Comparison of ENCODE assay signal across 10 mouse cellular contexts in genomic region chr10:3325447-3325846, GRCm38 (mm10). TPM values are rescaled to one million over a fixed set of nuclear protein-coding genes. Genes with fewer than 3 reads are reported as not detected.
DNase-seq lines count a peak whose midpoint lies in the region; ATAC-seq and TF ChIP-seq lines count a peak whose summit lies in the region.
"Had no signal": no experiment of that assay in that cellular context is flagged by ENCODE, and none has a peak within 500 bp of the region (broad histone marks: within the 10 kb centered on the region; RNA-seq: fewer than 3 reads in every experiment).

No protein-coding gene starts in this region.

- WGBS in forebrain, postnatal 0 days = 84% methylated on average over 1 of the region's 1 CpGs
- 83% methylated on average over 1 of the region's 1 CpGs for WGBS in forebrain, embryonic 15.5 days
- 50% methylated on average over 1 of the region's 1 CpGs for WGBS in stomach, postnatal 0 days

- H3K9ac ChIP-seq in forebrain, postnatal 0 days = no peak overlapping the region
- H3K9ac ChIP-seq in forebrain, embryonic 15.5 days (replicated peaks) = no peak overlapping the region
- H3K9ac ChIP-seq in stomach, postnatal 0 days (ENCODE audit: low read length) = no peak overlapping the region
- H3K9ac ChIP-seq: heart, embryonic 13.5 days; liver, embryonic 15.5 days had no signal

- no peaks in the 10 kb centered on the region for H3K27me3 ChIP-seq in forebrain, postnatal 0 days (ENCODE audit: insufficient read depth, low read length)
- no peaks in the 10 kb centered on the region for H3K27me3 ChIP-seq in forebrain, embryonic 15.5 days
- no peaks in the 10 kb centered on the region for H3K27me3 ChIP-seq in stomach, postnatal 0 days (ENCODE audit: control insufficient read depth, insufficient read depth, low read length)
- H3K27me3 ChIP-seq: heart, embryonic 13.5 days; liver, embryonic 15.5 days had no signal

- no peak for TF ChIP-seq CTCF in forebrain, postnatal 0 days (IDR thresholded peaks at IDR 0.05; ENCODE audit: low read depth)
- peak; percentile 74 for TF ChIP-seq CTCF in stomach, postnatal 0 days (IDR thresholded peaks at IDR 0.05; ENCODE audit: low read depth)

- no peak for ATAC-seq in forebrain, postnatal 0 days
- no peak for ATAC-seq in forebrain, embryonic 15.5 days (replicated peaks)
- no peak for ATAC-seq in stomach, postnatal 0 days (ENCODE audit: low FRiP score, low TSS enrichment)
- no peak for ATAC-seq in erythroblast, adult 5-6 weeks (replicated peaks; ENCODE audit: low FRiP score, poor library complexity, severe bottlenecking)

- H3K36me3 ChIP-seq in forebrain, postnatal 0 days (ENCODE audit: insufficient read depth) = no peaks in the 10 kb centered on the region
- H3K36me3 ChIP-seq in forebrain, embryonic 15.5 days = no peaks in the 10 kb centered on the region
- H3K36me3 ChIP-seq in stomach, postnatal 0 days (ENCODE audit: control insufficient read depth, insufficient read depth, low read length) = no peaks in the 10 kb centered on the region
- H3K36me3 ChIP-seq: heart, embryonic 13.5 days; liver, embryonic 15.5 days had no signal

- no peaks in the 10 kb centered on the region for H3K9me3 ChIP-seq in forebrain, postnatal 0 days (ENCODE audit: low read length)
- no peaks in the 10 kb centered on the region for H3K9me3 ChIP-seq in forebrain, embryonic 15.5 days
- no peaks in the 10 kb centered on the region for H3K9me3 ChIP-seq in stomach, postnatal 0 days (ENCODE audit: control insufficient read depth, low read length)
- H3K9me3 ChIP-seq: liver, embryonic 15.5 days had no signal

- H3K4me1 ChIP-seq in forebrain, postnatal 0 days (ENCODE audit: insufficient read depth) = no peaks in the 10 kb centered on the region
- H3K4me1 ChIP-seq in forebrain, embryonic 15.5 days = no peaks in the 10 kb centered on the region
- H3K4me1 ChIP-seq in stomach, postnatal 0 days (replicated peaks; ENCODE audit: control insufficient read depth, insufficient read depth) = no peaks in the 10 kb centered on the region
- H3K4me1 ChIP-seq: heart, embryonic 13.5 days; liver, embryonic 15.5 days had no signal

- no peak overlapping the region for H3K27ac ChIP-seq in forebrain, postnatal 0 days (ENCODE audit: low read depth, low read length)
- no peak overlapping the region for H3K27ac ChIP-seq in forebrain, embryonic 15.5 days (replicated peaks)
- no peak overlapping the region for H3K27ac ChIP-seq in stomach, postnatal 0 days (replicated peaks)
- H3K27ac ChIP-seq: heart, embryonic 13.5 days; liver, embryonic 15.5 days had no signal

- DNase-seq in forebrain, postnatal 0 days = peak; percentile 11
- DNase-seq in ovary, postnatal 36 days (ENCODE audit: low spot score) = peak; percentile 8
- no peak for DNase-seq in ovary, adult 18-20 months (ENCODE audit: low spot score)
- DNase-seq in kidney, adult 8-10 months = peak; percentile 9 to 41
- DNase-seq in stomach, postnatal 0 days (ENCODE audit: low spot score) = peak; percentile 28
- DNase-seq in right cerebral cortex, adult 2 months (ENCODE audit: low spot score in 2 of 2) = no peak

- no peak overlapping the region for H3K4me3 ChIP-seq in forebrain, postnatal 0 days (ENCODE audit: low read depth, low read length)
- no peak overlapping the region for H3K4me3 ChIP-seq in forebrain, embryonic 15.5 days
- no peak overlapping the region for H3K4me3 ChIP-seq in stomach, postnatal 0 days (ENCODE audit: low read depth, low read length)
- H3K4me3 ChIP-seq: heart, embryonic 13.5 days; liver, embryonic 15.5 days had no signal

- H3K4me2 ChIP-seq in forebrain, postnatal 0 days (ENCODE audit: low read depth) = no peak overlapping the region
- no peak overlapping the region for H3K4me2 ChIP-seq in forebrain, embryonic 15.5 days (replicated peaks)
- H3K4me2 ChIP-seq in stomach, postnatal 0 days (replicated peaks; ENCODE audit: low read depth) = no peak overlapping the region
- H3K4me2 ChIP-seq: heart, embryonic 13.5 days; liver, embryonic 15.5 days had no signal

- no peak for TF ChIP-seq EP300 in stomach, postnatal 0 days (optimal IDR thresholded peaks at IDR 0.05)

RNA-seq across cellular contexts. Expression of gene Ppp1r14c, which starts 40.4 kb away (rescaled TPM):
- 81.4 and 85.8 TPM in 2 replicates for total RNA-seq in forebrain, postnatal 0 days (2014; rRNA removed)
- 96.8 and 101 TPM in 2 replicates for polyA plus RNA-seq in forebrain, postnatal 0 days (2015; fragmentation: Nextera tagmentation; extraction: Ambion mirVana)
- polyA plus RNA-seq in forebrain, embryonic 15.5 days (2015; fragmentation: Nextera tagmentation; extraction: Ambion mirVana) = 63.0 and 64.4 TPM in 2 replicates
- polyA plus RNA-seq in stomach, postnatal 0 days (2015; fragmentation: Nextera tagmentation; extraction: Ambion mirVana) = 2.7 and 2.9 TPM in 2 replicates
- total RNA-seq in erythroblast, adult 5-6 weeks (2015; ENCODE audit: low replicate concordance) = not detected in 2 replicates
- total RNA-seq in erythroblast, adult 5-6 weeks (2017; ENCODE audit: low replicate concordance) = not detected in 2 replicates

RNA-seq across cellular contexts. Expression of gene H60c, which starts 57.9 kb away (rescaled TPM):
- total RNA-seq in forebrain, postnatal 0 days (2014; rRNA removed) = not detected in 2 replicates
- polyA plus RNA-seq in forebrain, postnatal 0 days (2015; fragmentation: Nextera tagmentation; extraction: Ambion mirVana) = not detected in 2 replicates
- polyA plus RNA-seq in forebrain, embryonic 15.5 days (2015; fragmentation: Nextera tagmentation; extraction: Ambion mirVana) = not detected in 2 replicates
- 3.1 and 5.7 TPM in 2 replicates for polyA plus RNA-seq in stomach, postnatal 0 days (2015; fragmentation: Nextera tagmentation; extraction: Ambion mirVana)
- total RNA-seq in erythroblast, adult 5-6 weeks (2015; ENCODE audit: low replicate concordance) = not detected in 2 replicates
- 0.70 TPM in 1 of 2 replicates, not detected in the other for total RNA-seq in erythroblast, adult 5-6 weeks (2017; ENCODE audit: low replicate concordance)
- polyA plus RNA-seq: heart, embryonic 13.5 days; liver, embryonic 15.5 days had no signal

Comparison
In these comparisons a context has a peak if more than half of its experiments do, and no peak if none do; other contexts are left out.
1. DNase-seq: peak in forebrain, postnatal 0 days (single experiment), ovary, postnatal 36 days (single experiment), kidney, adult 8-10 months (2 of 2) and stomach, postnatal 0 days (single experiment); none in ovary, adult 18-20 months (single experiment) and right cerebral cortex, adult 2 months (0 of 2).
2. RNA of gene Ppp1r14c, which starts 40.4 kb away (polyA plus RNA-seq): 96.8 to 101 TPM in forebrain, postnatal 0 days and 63.0 to 64.4 TPM in forebrain, embryonic 15.5 days; 2.7 to 2.9 TPM in stomach, postnatal 0 days; every median in the first group is over 10 times any median in the second.